Mouse (Mus musculus) CH12.LX (cell line): Measurements from ENCODE around the gene 1700018B08Rik. TPM values are rescaled to one million over a fixed set of nuclear protein-coding genes. Genes with fewer than 3 reads are reported as not detected.

ENCODE experiments used
- DNase-seq: peaks from one replicate; pipeline ENCODE4 v3.0.0-alpha.2; 2013; ENCODE audit errors: extremely low read depth
- H3K27ac ChIP-seq: 2 replicates; pipeline ENCODE4 v1.5.1; 2012; ENCODE audit warnings: low read depth, mild to moderate bottlenecking, control low read depth, moderate library complexity; ENCODE audit not compliant: insufficient read depth
- H3K27me3 ChIP-seq: replicated peaks from 2 replicates; pipeline ENCODE3; 2012; ENCODE audit warnings: inconsistent platforms
- H3K36me3 ChIP-seq, 2 experiments: replicated peaks in 1 of 2; 2 replicates each; pipeline versions ENCODE3 to v1.6.1; 2012; ENCODE audit warnings: inconsistent platforms in 1 of 2, low read length in 1 of 2, mild to moderate bottlenecking in 1 of 2, mixed read lengths in 1 of 2, moderate library complexity in 1 of 2; ENCODE audit not compliant: control insufficient read depth in 1 of 2, insufficient read depth in 1 of 2
- H3K4me1 ChIP-seq, 2 experiments: 2 replicates each; pipeline ENCODE4 v1.6.1; 2012; ENCODE audit warnings: inconsistent platforms in 1 of 2, moderate library complexity in 1 of 2; ENCODE audit not compliant: insufficient read depth in 2 of 2, control insufficient read depth in 1 of 2
- H3K4me2 ChIP-seq: 2 replicates; pipeline ENCODE4 v1.6.1; 2012; ENCODE audit warnings: low read depth, mild to moderate bottlenecking, control low read depth; ENCODE audit not compliant: poor library complexity, insufficient read depth, severe bottlenecking
- H3K4me3 ChIP-seq, 3 experiments: fragments of 150-350 bp in 1 of 3; sonication (generic) in 1 of 3; replicated peaks in 1 of 3; 2 replicates each; pipeline versions ENCODE3 to v1.5.1; 2011 to 2012; ENCODE audit warnings: low read depth in 2 of 3, low read length in 2 of 3, mild to moderate bottlenecking in 2 of 3, moderate library complexity in 2 of 3, control low read depth in 1 of 3, improper control_type of control experiment in 1 of 3, inconsistent platforms in 1 of 3, mixed read lengths in 1 of 3; ENCODE audit not compliant: poor library complexity in 1 of 3
- H3K79me2 ChIP-seq: replicated peaks from 2 replicates; pipeline ENCODE4 v1.6.1; 2012; ENCODE audit warnings: mild to moderate bottlenecking, moderate library complexity; ENCODE audit not compliant: control insufficient read depth, poor library complexity, insufficient read depth, severe bottlenecking; ENCODE audit errors: extremely low read depth
- H3K9ac ChIP-seq: 2 replicates; pipeline ENCODE4 v1.6.1; 2012; ENCODE audit warnings: low read depth, mild to moderate bottlenecking, control low read depth, moderate library complexity; ENCODE audit not compliant: insufficient read depth
- H3K9me3 ChIP-seq: replicated peaks from 2 replicates; pipeline ENCODE3; 2012; ENCODE audit warnings: low read length, inconsistent platforms, mixed read lengths
- CHD1 ChIP-seq: IDR thresholded peaks from 2 replicates; pipeline ENCODE4 v1.6.1; 2012; ENCODE audit warnings: low read depth, low read length, improper control_type of control experiment, inconsistent platforms
- ELF1 ChIP-seq: IDR thresholded peaks from 2 replicates; pipeline ENCODE4 v1.6.1; 2014; ENCODE audit warnings: low read depth, mild to moderate bottlenecking, inconsistent platforms, low read length, improper control_type of control experiment
- EP300 ChIP-seq: IDR thresholded peaks from 2 replicates; pipeline ENCODE4 v1.6.1; 2011; ENCODE audit warnings: low read length, improper control_type of control experiment
- MAFK ChIP-seq: IDR thresholded peaks from 2 replicates; pipeline ENCODE4 v1.6.1; 2011; ENCODE audit warnings: low read length, improper control_type of control experiment; ENCODE audit not compliant: insufficient replicate concordance
- MAZ ChIP-seq: IDR thresholded peaks from 2 replicates; pipeline ENCODE4 v1.6.1; 2012; ENCODE audit warnings: low read depth, mild to moderate bottlenecking, inconsistent platforms, low read length, improper control_type of control experiment, moderate library complexity
- MXI1 ChIP-seq: IDR thresholded peaks from 2 replicates; pipeline ENCODE4 v1.6.1; 2011; ENCODE audit warnings: mild to moderate bottlenecking, low read depth, low read length, improper control_type of control experiment
- MYC ChIP-seq: IDR thresholded peaks from 2 replicates; pipeline ENCODE4 v1.6.1; 2011; ENCODE audit warnings: low read depth, mild to moderate bottlenecking, improper control_type of control experiment, low read length
- NRF1 ChIP-seq: IDR thresholded peaks from 2 replicates; pipeline ENCODE4 v1.6.1; 2014; ENCODE audit warnings: low read depth, mild to moderate bottlenecking, inconsistent platforms, low read length, improper control_type of control experiment, moderate library complexity
- POLR2A ChIP-seq: IDR thresholded peaks from 2 replicates; pipeline ENCODE4 v1.6.1; 2011; ENCODE audit warnings: low read depth, mild to moderate bottlenecking, improper control_type of control experiment, low read length
- SIN3A ChIP-seq: IDR thresholded peaks from 2 replicates; pipeline ENCODE4 v1.6.1; 2012; ENCODE audit warnings: low read length, improper control_type of control experiment, inconsistent platforms
- TBP ChIP-seq: conservative IDR thresholded peaks from 2 replicates; pipeline ENCODE4 v1.6.1; 2011; ENCODE audit warnings: low read depth, low read length, improper control_type of control experiment
- TCF12 ChIP-seq: IDR thresholded peaks from 2 replicates; pipeline ENCODE4 v1.6.1; 2014; ENCODE audit warnings: low read depth, mild to moderate bottlenecking, inconsistent platforms, low read length, improper control_type of control experiment
- UBTF ChIP-seq: IDR thresholded peaks from 2 replicates; pipeline ENCODE4 v1.6.1; 2012; ENCODE audit warnings: low read depth, mild to moderate bottlenecking, inconsistent platforms, low read length, improper control_type of control experiment, moderate library complexity
- USF1 ChIP-seq: IDR thresholded peaks from 2 replicates; pipeline ENCODE4 v1.6.1; 2014; ENCODE audit warnings: low read depth, mild to moderate bottlenecking, inconsistent platforms, low read length, improper control_type of control experiment
- USF2 ChIP-seq: conservative IDR thresholded peaks from 2 replicates; pipeline ENCODE4 v1.6.1; 2011; ENCODE audit warnings: low read depth, low read length, improper control_type of control experiment
- ZC3H11A ChIP-seq: IDR thresholded peaks from 2 replicates; pipeline ENCODE4 v1.6.1; 2012; ENCODE audit warnings: low read depth, mild to moderate bottlenecking, inconsistent platforms, low read length, improper control_type of control experiment
- ZMIZ1 ChIP-seq: IDR thresholded peaks from 2 replicates; pipeline ENCODE4 v1.6.1; 2012; ENCODE audit warnings: low read depth, mild to moderate bottlenecking, inconsistent platforms, low read length, improper control_type of control experiment
- dilution Hi-C: fragments of 300-500 bp; cut with MboI; formaldehyde crosslinking; loops from 2 replicates; pipeline ENCODE4 v1.14.3; 2020; ENCODE audit warnings: low sequenced_read_pairs; ENCODE audit not compliant: extremely low pct_unique_long_range_greater_than_20kb, extremely low pct_ligation_motif_present
- in situ Hi-C: fragments of 300-500 bp; cut with MboI; formaldehyde crosslinking; loops from 3 replicates; pipeline ENCODE4 v1.14.3; 2019; ENCODE audit warnings: low sequenced_read_pairs, low pct_ligation_motif_present, low pct_unique_long_range_greater_than_20kb, mixed read lengths
- polyA plus RNA-seq: library from polyadenylated mRNA; unstranded; fragments of >175 nt; gene quantifications from 2 replicates; pipeline ENCODE4 v1.2.1, GENCODE M21; 2012; ENCODE audit warnings: low read depth; ENCODE audit not compliant: insufficient read length
- total RNA-seq, 2 experiments: library from RNA; depleted of rRNA; stranded (reverse); fragments of 300-350 nt in 1 of 2; fragments of >200 nt in 1 of 2; gene quantifications; 2 replicates each; pipeline ENCODE4 v1.2.3; 2012 to 2014

The 1700018B08Rik gene
- total and polyA plus RNA-seq, 3 experiments = not detected

DNA sequence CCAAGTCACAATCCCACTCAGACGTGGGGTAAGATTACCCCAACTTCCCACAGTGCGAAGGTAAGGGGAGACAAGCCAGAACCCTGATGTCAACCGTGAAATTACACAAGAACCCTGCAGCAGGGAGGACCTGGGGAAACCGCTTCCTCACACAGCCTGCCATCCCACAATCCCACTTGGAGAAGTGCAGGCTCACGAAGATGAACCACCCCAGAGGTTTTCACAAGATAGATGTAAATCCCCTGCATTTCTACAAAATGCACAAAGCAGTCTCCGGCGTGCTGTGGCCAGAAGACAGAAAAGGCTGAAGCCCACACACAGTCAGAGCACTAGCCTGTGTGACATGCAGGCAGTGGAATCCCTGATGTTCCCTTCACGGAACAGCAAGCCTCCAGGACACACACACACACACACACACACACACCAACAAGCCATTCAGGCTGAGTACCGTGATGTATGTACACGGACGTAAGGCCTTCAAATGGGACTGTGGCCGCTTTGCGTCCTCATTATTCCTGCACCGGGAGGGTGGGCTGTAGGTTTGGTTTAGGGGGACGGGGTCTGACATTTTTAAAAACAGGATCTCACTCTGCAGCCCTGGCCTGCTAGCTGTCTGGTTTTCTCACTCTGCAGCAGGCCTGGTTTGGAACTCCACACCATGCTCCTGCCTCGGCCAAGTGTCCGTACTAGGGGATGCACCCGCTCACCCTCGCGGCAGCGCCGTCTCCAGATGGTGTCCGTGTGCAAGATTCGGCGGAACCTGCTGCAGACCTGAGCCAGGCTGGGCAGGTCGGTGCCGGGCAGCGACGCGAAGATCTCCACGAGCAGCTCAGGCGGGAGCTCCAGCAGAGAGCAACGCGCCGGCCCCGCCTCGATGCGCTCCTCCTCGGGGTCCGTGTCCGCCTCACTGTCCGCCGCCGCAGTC is 33.9 kb upstream of the 1700018B08Rik start:
- no peaks in the 10 kb centered on the region for H3K9me3 ChIP-seq
- peak overlapping the region; percentile 24 for H3K27ac ChIP-seq
- in situ Hi-C loops (loop anchor here (25.0 kb wide), 1 partner anchor 859 kb away; the partner anchor contains the start of genes Cyba and Mvd), dilution Hi-C loops (no loop called here)
- peak overlapping the region; percentile 88 to 98 (median 93) for H3K4me3 ChIP-seq
- DNase-seq = no peak
- peaks cover 0 to 21% of the 10 kb centered on the region in 2 experiments for H3K36me3 ChIP-seq
- H3K79me2 ChIP-seq = peaks cover 38% of the 10 kb centered on the region
- peaks cover 4% of the 10 kb centered on the region for H3K27me3 ChIP-seq
- peaks cover 19 to 52% of the 10 kb centered on the region in 2 experiments for H3K4me1 ChIP-seq
- TF ChIP-seq MAFK (no peak), TBP (no peak), SIN3A (peak; percentile 5; the same call in 1 of the 2 replicates), UBTF (no peak), ELF1 (no peak), POLR2A (no peak), CHD1 (no peak), NRF1 (no peak), EP300 (no peak), MXI1 (peak; percentile 58; the same call in 1 of the 2 replicates), MYC (no peak), USF1 (no peak), MAZ (no peak), ZC3H11A (no peak)
- peak overlapping the region; percentile 74 for H3K4me2 ChIP-seq
- H3K9ac ChIP-seq = peak overlapping the region; percentile 64

DNA sequence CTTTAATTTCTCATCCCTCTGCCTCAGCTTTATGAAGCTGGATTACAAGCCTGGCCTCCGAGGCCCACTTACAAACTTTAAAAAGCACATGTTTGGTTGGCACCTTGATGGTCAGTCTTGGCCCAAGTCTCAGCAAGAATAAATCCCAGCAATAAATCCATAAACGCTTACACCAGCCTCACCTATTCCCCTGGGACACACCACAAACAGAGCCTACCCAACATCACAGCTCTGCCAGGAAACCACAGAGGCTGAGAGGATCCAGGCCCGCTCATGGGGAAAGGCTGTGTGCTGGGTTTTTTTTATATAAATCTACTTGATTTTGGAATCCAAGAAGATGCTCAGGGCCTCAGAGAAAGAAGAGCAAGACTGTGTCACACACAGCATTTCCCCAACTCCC is 31.5 kb upstream of the 1700018B08Rik start:
- dilution Hi-C loops = no loop called here

More for the DNA sequence above, 31.5 kb upstream of the 1700018B08Rik start:
- in situ Hi-C loops = loop anchor here (25.0 kb wide), 1 partner anchor 862 kb away; the partner anchor contains the start of genes Cyba and Mvd
- Histone ChIP-seq H3K9me3 (no peaks in the 10 kb centered on the region), H3K27me3 (no peaks in the 10 kb centered on the region), H3K4me1 (peaks cover 17 to 44% of the 10 kb centered on the region in 2 experiments), H3K27ac (no peak overlapping the region), H3K79me2 (peaks cover 41% of the 10 kb centered on the region), H3K4me3 (no peak overlapping the region), H3K9ac (no peak overlapping the region), H3K36me3 (peaks cover 0 to 42% of the 10 kb centered on the region in 2 experiments), H3K4me2 (no peak overlapping the region)
- DNase-seq = no peak
- TF ChIP-seq USF2 (no peak), TCF12 (no peak), ZMIZ1 (no peak), TBP (no peak), MYC (no peak)
